Mouse (Mus musculus) testis, postnatal 14 days (tissue): ENCODE results near the gene Plxnd1.

Source experiments
- DNase-seq: peaks from one replicate; pipeline ENCODE4 v3.0.0; 2021; ENCODE audit warnings: low spot score

Gene Plxnd1

GRCm38 (mm10) chr6:115978596-115978995, 16.2 kb downstream of the Plxnd1 start:
- DNase-seq: no peak

GRCm38 (mm10) chr6:115977810-115978209, 17.0 kb downstream of the Plxnd1 start:
- DNase-seq: no peak

- DNase-seq: no peak
Measured at GRCm38 (mm10) chr6:115975606-115976005, 19.2 kb downstream of the Plxnd1 start.

GRCm38 (mm10) chr6:115973881-115974662, 20.7 kb downstream of the Plxnd1 start:
- no peak for DNase-seq

GRCm38 (mm10) chr6:115973139-115973875, 21.5 kb downstream of the Plxnd1 start:
- DNase-seq: no peak

- DNase-seq: no peak
Measured at GRCm38 (mm10) chr6:115972083-115972764, 22.6 kb downstream of the Plxnd1 start.

- no peak for DNase-seq
Measured at GRCm38 (mm10) chr6:115971273-115972060, 23.3 kb downstream of the Plxnd1 start.

- no peak for DNase-seq
Measured at GRCm38 (mm10) chr6:115969952-115970351, 24.9 kb downstream of the Plxnd1 start.

- no peak for DNase-seq
Measured at GRCm38 (mm10) chr6:115969103-115969502, 25.7 kb downstream of the Plxnd1 start.

- no peak for DNase-seq
Measured at GRCm38 (mm10) chr6:115968700-115969099, 26.1 kb downstream of the Plxnd1 start.

- no peak for DNase-seq
Measured at GRCm38 (mm10) chr6:115968086-115968485, 26.7 kb downstream of the Plxnd1 start.

GRCm38 (mm10) chr6:115967291-115967880, 27.4 kb downstream of the Plxnd1 start:
- DNase-seq: no peak

GRCm38 (mm10) chr6:115966227-115966966, 28.4 kb downstream of the Plxnd1 start:
- no peak for DNase-seq

- DNase-seq: no peak
Measured at GRCm38 (mm10) chr6:115963656-115964055, 31.1 kb downstream of the Plxnd1 start.

- no peak for DNase-seq
Measured at GRCm38 (mm10) chr6:115962439-115963085, 32.2 kb downstream of the Plxnd1 start.

- DNase-seq: no peak
Measured at GRCm38 (mm10) chr6:115961743-115962142, 33.1 kb downstream of the Plxnd1 start.

- no peak for DNase-seq
Measured at GRCm38 (mm10) chr6:115960322-115960721, 34.5 kb downstream of the Plxnd1 start.

GRCm38 (mm10) chr6:115959151-115959691, 35.6 kb downstream of the Plxnd1 start:
- peak; percentile 71 for DNase-seq

GRCm38 (mm10) chr6:115958445-115958844, 36.4 kb downstream of the Plxnd1 start:
- DNase-seq: no peak

- DNase-seq: no peak
Measured at GRCm38 (mm10) chr6:115957681-115958080, 37.1 kb downstream of the Plxnd1 start.
